Mouse (Mus musculus): ENCODE measurements around the gene Lrrc4b. TPM values are rescaled to one million over a fixed set of nuclear protein-coding genes. Genes with fewer than 3 reads are reported as not detected.

Lrrc4b gene
- polyA plus RNA-seq, 1 experiment = 0.46 TPM

DNA sequence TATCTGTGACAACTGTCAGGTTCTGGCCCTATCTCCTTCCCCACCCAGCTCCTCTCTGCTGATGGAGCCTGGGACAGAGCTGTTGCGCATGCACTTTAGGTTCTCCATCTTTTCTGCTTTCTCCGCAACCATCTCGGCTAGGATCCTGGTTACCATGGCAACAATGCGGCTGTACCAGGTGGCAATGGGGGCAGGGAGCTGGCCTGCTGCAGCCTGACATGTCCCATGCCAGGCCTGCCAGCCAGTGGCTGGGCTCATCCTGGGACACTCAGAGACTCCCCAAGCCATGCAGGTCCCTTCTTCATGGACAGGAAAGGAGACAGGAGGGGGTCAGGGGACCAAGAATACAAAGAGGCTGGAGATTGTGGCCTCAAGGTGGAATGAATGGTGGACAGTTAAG is 35.7 kb downstream of the Lrrc4b start:
- no peak overlapping the region for H3K27ac ChIP-seq (ENCODE audit: control insufficient read depth, insufficient read depth, low read depth, low read length)

DNA sequence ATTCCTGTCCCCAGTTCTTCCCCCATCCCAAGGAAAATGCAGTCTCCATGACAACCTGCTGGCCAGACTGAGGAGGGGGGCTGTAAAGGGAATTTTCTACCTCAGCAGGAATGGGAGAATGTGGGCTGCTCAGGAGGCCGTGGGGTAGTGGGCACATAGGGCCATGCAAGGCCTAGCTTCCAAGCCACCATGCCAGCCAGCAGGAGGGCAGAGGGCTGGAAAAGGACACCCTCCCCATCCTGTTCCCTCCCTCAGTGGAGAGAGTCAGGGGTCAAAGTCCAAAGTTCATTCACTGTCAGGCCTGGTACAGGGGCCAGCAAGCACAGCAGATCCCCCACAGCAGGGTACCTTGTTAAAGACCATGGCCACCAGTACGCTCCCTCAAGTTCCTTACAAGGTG is 36.3 kb downstream of the Lrrc4b start, which contains the start of gene Aspdh:
Gene Aspdh (plus strand): TSS at position 281 of the 400 bp plus-strand sequence.
- Histone ChIP-seq H3K27ac (ENCODE audit: control insufficient read depth, insufficient read depth, low read depth, low read length) (no peak within 1 kb of the TSS), H3K4me3 (ENCODE audit: control insufficient read depth, low read depth, low read length) (peak within 1 kb of the TSS; percentile 93), H3K27me3 (ENCODE audit: control insufficient read depth, insufficient read depth, low read length) (no peaks in the 10 kb centered on the region), H3K4me1 (ENCODE audit: control insufficient read depth, insufficient read depth, low read length) (peaks cover 10% of the 10 kb centered on the region), H3K36me3 (ENCODE audit: control insufficient read depth, insufficient read depth, low read length) (no peaks in the 10 kb centered on the region)
- TF ChIP-seq CTCF (IDR thresholded peaks at IDR 0.05; ENCODE audit: control insufficient read depth, insufficient read depth, insufficient replicate concordance, low read depth, low read length) (no peak), POLR2A (IDR thresholded peaks at IDR 0.05; ENCODE audit: control insufficient read depth, low read depth, low read length) (no peak)

More for the DNA sequence above, 35.7 kb downstream of the Lrrc4b start:
- no peak for TF ChIP-seq POLR2A (IDR thresholded peaks at IDR 0.05; ENCODE audit: control insufficient read depth, low read depth, low read length)
- TF ChIP-seq CTCF (IDR thresholded peaks at IDR 0.05; ENCODE audit: control insufficient read depth, insufficient read depth, insufficient replicate concordance, low read depth, low read length) = no peak
- Histone ChIP-seq H3K4me3 (ENCODE audit: control insufficient read depth, low read depth, low read length) (no peak overlapping the region), H3K36me3 (ENCODE audit: control insufficient read depth, insufficient read depth, low read length) (no peaks in the 10 kb centered on the region), H3K27me3 (ENCODE audit: control insufficient read depth, insufficient read depth, low read length) (no peaks in the 10 kb centered on the region), H3K4me1 (ENCODE audit: control insufficient read depth, insufficient read depth, low read length) (peaks cover 10% of the 10 kb centered on the region)

DNA sequence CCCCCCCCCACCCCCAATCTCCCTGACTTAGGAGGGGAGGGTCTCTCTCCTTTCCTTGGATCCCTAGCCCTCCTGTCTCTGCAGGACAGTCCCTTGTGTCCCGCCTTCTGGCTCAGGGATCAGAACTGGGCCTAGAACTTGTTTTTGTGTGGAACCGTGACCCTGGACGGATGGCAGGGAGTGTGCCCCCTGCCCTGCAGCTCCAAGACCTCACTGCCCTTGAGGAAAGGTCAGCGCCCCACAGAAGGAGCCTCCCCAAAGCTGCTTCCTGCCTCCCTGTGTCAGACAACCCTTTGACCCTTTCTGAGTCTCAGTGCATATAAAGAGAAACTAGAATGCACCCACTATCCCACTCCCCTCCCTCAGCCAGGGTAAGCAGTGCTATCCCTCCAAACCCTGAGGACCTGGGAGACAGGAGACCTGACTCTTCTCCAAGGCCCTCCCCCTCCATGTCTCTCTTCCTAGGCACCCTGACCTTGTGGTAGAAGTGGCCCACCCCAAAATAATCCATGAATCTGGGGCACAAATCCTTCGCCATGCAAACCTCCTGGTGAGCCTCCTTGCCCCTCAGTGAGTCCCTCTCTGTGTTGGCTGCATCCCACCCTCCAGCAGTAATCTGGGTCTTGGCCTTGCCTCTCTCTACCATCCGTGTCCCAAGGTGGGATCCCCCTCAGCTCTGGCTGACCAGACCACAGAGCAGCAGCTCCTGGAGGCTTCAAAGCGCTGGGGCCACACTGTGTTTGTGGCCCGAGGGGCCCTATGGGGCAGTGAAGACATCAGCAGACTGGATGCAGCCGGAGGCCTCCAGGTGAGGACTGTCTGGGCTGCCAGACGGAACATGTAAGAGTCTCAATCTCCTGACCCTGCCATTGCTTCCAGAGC is 37.4 kb downstream of the Lrrc4b start:
- no peak for TF ChIP-seq POLR2A (IDR thresholded peaks at IDR 0.05; ENCODE audit: control insufficient read depth, low read depth, low read length)
- no peak for TF ChIP-seq CTCF (IDR thresholded peaks at IDR 0.05; ENCODE audit: control insufficient read depth, insufficient read depth, insufficient replicate concordance, low read depth, low read length)
- H3K27me3 ChIP-seq (ENCODE audit: control insufficient read depth, insufficient read depth, low read length) = no peaks in the 10 kb centered on the region
- peaks cover 10% of the 10 kb centered on the region for H3K4me1 ChIP-seq (ENCODE audit: control insufficient read depth, insufficient read depth, low read length)
- H3K36me3 ChIP-seq (ENCODE audit: control insufficient read depth, insufficient read depth, low read length) = no peaks in the 10 kb centered on the region
- H3K27ac ChIP-seq (ENCODE audit: control insufficient read depth, insufficient read depth, low read depth, low read length) = no peak overlapping the region
- H3K4me3 ChIP-seq (ENCODE audit: control insufficient read depth, low read depth, low read length) = peak overlapping the region; percentile 93

DNA sequence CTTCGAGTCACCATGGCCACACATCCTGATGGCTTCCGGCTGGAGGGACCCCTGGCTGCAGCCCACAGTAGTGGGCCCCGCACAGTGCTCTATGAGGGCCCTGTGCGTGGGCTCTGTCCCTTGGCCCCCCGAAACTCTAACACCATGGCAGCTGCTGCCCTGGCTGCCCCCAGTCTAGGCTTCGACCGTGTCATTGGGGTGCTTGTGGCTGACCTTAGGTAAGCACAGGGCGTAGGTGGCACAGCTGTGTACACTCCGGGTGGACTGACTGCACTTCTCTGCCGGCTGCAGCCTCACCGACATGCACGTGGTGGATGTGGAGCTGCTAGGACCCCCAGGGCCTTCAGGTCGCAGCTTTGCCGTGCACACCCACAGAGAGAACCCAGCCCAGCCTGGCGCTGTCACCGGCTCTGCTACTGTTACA is 38.1 kb downstream of the Lrrc4b start:
- Histone ChIP-seq H3K4me1 (ENCODE audit: control insufficient read depth, insufficient read depth, low read length) (peaks cover 10% of the 10 kb centered on the region), H3K4me3 (ENCODE audit: control insufficient read depth, low read depth, low read length) (peak overlapping the region; percentile 93)

DNA sequence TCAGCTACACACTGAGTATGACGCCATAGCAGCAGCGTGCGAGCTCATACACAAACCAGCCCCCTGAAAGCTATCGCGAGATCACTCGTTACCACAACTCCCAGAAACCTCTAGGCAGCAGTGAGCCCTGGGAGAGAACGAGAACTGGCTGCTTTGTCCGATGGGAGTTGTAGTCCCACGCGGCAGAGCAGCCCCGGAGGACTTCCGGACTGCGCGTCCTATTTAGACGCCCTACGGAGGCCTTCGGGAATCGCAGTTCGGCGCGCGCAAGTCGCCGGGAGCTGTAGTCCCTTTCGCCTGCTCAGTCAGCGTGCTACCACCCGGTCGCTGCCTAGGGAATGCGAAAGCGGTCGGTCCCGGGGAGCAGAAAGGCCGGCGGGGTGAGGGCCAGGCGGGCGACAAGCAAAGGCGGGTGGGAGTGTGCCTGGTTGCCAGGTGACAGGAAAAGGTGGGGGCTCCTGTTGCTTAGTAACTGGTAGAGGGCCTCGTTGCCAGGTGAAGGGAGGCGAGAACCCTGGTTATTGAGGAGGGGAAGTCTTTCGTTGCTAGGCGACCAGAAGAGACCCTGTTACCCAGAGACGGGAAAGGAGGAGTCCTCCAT is 39.1 kb downstream of the Lrrc4b start, which contains the start of gene Josd2:
Gene Josd2 (plus strand): TSS at position 170 of the 601 bp plus-strand sequence.
- TF ChIP-seq CTCF (IDR thresholded peaks at IDR 0.05; ENCODE audit: control insufficient read depth, insufficient read depth, insufficient replicate concordance, low read depth, low read length) = no peak
- TF ChIP-seq POLR2A (IDR thresholded peaks at IDR 0.05; ENCODE audit: control insufficient read depth, low read depth, low read length) = peak; percentile 50; the same call in 1 of the 2 replicates
- no peaks in the 10 kb centered on the region for H3K36me3 ChIP-seq (ENCODE audit: control insufficient read depth, insufficient read depth, low read length)
- H3K4me3 ChIP-seq (ENCODE audit: control insufficient read depth, low read depth, low read length) = peak within 1 kb of the TSS; percentile 93
- H3K27ac ChIP-seq (ENCODE audit: control insufficient read depth, insufficient read depth, low read depth, low read length) = peak within 1 kb of the TSS; percentile 82
- no peaks in the 10 kb centered on the region for H3K27me3 ChIP-seq (ENCODE audit: control insufficient read depth, insufficient read depth, low read length)
- peaks cover 6% of the 10 kb centered on the region for H3K4me1 ChIP-seq (ENCODE audit: control insufficient read depth, insufficient read depth, low read length)

More for the DNA sequence above, 38.1 kb downstream of the Lrrc4b start:
- no peaks in the 10 kb centered on the region for H3K36me3 ChIP-seq (ENCODE audit: control insufficient read depth, insufficient read depth, low read length)
- TF ChIP-seq POLR2A (IDR thresholded peaks at IDR 0.05; ENCODE audit: control insufficient read depth, low read depth, low read length) = no peak; the same call in 1 of the 2 replicates
- TF ChIP-seq CTCF (IDR thresholded peaks at IDR 0.05; ENCODE audit: control insufficient read depth, insufficient read depth, insufficient replicate concordance, low read depth, low read length) = no peak
- no peaks in the 10 kb centered on the region for H3K27me3 ChIP-seq (ENCODE audit: control insufficient read depth, insufficient read depth, low read length)
- peak overlapping the region; percentile 19; the same call in 1 of the 2 replicates for H3K27ac ChIP-seq (ENCODE audit: control insufficient read depth, insufficient read depth, low read depth, low read length)

DNA sequence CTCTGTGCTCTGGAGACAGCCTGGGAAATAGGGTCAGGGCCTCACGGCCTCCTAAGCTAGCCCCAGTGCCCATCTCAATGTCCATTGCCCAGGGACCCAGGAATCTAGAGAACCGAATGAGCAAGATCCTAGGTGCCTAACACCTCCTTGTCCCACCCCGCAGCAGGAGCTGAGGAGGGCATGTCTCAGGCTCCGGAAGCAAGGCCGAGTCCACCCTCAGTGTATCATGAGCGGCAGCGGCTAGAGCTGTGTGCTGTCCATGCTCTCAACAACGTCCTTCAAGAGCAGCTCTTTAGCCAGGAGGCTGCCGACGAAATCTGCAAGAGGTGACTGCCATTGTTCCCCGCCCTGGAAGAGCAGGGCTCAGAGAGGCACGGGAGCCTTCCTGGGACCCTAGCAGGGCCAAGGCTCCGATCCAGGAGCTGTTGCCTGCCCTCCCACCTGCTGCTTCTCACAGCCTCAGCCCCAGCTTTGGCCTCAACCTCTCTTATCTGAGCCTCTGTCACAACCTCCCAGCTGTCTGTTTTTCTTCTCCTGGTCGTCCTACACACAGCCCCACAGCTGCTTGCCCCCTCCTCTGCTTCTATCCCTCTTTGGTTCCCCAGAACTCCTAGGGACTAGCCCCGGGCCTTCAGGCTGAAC is 39.9 kb downstream of the Lrrc4b start:
- no peaks in the 10 kb centered on the region for H3K36me3 ChIP-seq (ENCODE audit: control insufficient read depth, insufficient read depth, low read length)
- H3K27ac ChIP-seq (ENCODE audit: control insufficient read depth, insufficient read depth, low read depth, low read length) = peak overlapping the region; percentile 82; the same call in 1 of the 2 replicates
- TF ChIP-seq CTCF (IDR thresholded peaks at IDR 0.05; ENCODE audit: control insufficient read depth, insufficient read depth, insufficient replicate concordance, low read depth, low read length) (no peak), POLR2A (IDR thresholded peaks at IDR 0.05; ENCODE audit: control insufficient read depth, low read depth, low read length) (no peak; the same call in 1 of the 2 replicates)
- H3K4me1 ChIP-seq (ENCODE audit: control insufficient read depth, insufficient read depth, low read length) = peaks cover 6% of the 10 kb centered on the region
- no peaks in the 10 kb centered on the region for H3K27me3 ChIP-seq (ENCODE audit: control insufficient read depth, insufficient read depth, low read length)
- peak overlapping the region; percentile 93 for H3K4me3 ChIP-seq (ENCODE audit: control insufficient read depth, low read depth, low read length)

Data from testis, adult 2 months (tissue).